Mouse (Mus musculus): Measurements from ENCODE around the gene Dydc2.
"Not testable (repeated sequence)": the region's sequence is repeated elsewhere in the genome, so short reads cannot be mapped to it uniquely, and the experiment has no call there.

Dydc2 gene

DNA sequence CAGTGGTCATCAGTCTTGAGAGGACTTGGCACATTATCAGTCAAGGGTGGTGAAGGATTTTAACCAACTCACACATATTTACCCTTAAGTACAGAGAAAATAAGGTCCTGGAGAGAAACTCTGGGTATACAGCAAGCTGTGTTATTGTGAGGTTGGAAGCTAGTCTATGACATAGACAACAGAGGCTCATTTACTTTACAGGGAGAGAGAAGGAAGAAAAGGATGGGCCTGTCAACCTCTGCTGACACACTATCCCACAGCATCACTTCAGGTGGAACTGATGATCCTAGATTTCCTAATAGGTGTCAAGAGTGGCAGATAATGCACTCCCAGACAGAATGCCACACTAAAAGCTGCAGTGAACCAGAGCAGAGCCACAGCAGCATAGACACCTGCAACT, at the start of gene Dydc2:
Gene Dydc2 (minus strand): TSS at position 101 of the 400 bp plus-strand sequence.
- DNase-seq (ENCODE audit: low spot score): no peak

DNA sequence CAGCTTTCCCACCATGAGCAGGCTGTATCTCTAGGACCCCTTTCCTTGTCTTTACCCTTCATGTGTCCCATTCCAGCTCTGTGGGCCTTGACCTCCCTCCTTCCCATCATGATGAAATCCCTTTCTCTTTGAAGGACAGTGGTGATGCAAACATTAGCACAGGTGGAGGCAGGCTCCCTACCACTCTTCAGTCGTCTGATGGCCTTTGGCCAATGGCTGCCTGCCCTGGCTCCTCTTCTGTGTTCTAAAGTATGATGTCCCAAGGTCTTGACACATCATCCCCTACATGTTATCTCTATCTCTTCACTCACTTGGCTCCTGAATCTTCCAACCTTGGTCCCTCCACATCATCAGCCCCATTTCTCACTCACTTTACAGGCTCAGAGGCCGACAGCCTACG, 47.3 kb upstream of the Dydc2 start:
- DNase-seq (ENCODE audit: low spot score): no peak

DNA sequence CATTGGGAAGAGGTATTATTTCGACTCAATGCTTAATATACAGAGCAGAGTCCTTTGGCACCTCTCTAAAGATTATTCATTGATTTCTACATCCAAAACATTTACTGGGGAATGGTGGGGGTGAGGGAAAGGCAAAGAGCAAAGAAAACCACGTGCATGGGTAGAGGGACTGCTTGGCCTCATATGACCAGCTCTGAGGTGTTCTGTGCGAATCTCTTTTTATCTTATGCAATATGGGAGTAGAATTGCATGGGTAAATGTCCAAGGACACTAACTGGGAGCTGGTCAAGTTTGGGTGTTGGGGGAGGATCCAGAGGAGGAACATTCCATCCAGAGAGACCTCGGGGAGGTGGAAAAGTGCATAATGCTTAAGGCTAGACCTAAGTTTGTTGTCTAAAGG, 43.9 kb upstream of the Dydc2 start:
- DNase-seq (ENCODE audit: low spot score): no peak

DNA sequence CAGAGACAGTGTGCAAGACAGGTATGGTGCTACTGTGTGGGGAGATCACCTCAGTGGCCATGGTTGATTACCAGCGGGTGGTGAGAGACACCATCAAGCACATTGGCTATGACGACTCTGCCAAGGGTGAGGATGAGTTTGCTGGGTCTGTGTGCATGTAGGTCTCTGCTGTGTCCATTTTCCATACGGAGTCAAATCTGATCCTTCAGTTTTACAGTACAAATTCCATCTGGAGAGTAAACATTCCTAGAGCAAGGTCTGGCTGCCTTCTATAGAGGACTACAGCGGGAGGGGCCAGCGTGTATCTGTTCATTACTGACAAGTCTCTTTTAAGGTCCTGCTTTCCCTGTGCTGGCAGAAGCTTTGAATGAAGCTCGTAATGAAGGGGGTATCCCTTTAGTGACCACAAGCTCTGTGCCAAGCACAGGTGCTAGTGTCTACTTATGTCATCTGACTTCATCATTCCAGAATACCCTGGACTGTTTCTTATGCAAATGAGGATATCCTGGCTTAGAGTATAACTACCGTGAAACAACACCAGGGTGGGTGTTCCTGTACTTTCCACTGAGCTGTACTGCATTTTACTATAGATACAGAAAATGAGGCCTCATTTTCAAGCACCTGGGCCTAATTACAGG, 42.1 kb upstream of the Dydc2 start:
- DNase-seq (ENCODE audit: low spot score): no peak

DNA sequence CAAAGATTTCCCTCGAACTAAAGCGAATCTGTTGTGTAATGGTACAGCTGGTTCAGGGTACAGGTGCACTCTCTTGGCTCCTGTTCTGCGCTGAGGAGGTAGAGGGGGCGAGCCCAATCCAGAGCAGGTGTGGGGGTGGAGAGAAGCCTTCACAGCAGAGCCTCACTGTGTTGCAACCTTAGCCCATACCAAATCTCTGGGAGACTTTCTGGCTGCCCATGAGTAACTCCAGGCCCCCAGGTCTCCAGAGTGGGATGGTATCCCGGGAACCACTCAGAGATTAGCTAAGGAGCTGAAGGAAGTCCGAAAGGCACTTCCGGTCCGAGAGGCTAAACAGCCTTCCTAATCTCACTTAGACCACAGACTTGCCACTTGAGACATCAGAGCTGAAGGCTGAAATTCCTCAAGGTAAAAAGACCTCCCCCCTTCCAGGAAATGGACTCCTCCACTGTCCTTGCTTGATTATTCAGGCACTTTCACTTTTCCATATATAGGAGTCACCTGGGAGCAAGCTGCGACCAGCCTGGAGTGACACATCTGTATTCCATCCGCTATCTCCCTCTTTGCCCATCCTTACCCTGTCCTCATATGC, 35.9 kb upstream of the Dydc2 start, which contains the start of gene Mat1a:
Gene Mat1a (plus strand): TSS at position 183 of the 592 bp plus-strand sequence.
- DNase-seq (ENCODE audit: low spot score): no peak

DNA sequence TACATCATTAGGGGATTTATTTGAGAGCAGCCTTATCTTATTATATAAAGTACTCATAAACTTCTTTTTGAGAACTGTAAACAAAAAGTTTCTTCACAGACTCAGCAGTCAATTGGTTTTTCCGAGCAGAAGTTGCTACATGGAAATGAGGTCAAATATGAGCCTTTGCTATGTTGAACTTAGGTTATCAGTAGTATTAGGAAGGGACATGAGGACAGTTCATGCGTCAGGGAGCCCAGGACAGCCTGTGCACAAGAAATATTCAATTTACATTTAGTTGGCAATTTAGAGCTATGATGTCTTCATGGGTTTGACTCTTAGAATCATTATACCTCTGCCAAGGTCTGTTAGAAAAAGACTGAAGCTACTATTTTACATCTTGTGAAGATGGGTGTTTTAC, 33.3 kb upstream of the Dydc2 start:
- DNase-seq (ENCODE audit: low spot score): no peak

DNA sequence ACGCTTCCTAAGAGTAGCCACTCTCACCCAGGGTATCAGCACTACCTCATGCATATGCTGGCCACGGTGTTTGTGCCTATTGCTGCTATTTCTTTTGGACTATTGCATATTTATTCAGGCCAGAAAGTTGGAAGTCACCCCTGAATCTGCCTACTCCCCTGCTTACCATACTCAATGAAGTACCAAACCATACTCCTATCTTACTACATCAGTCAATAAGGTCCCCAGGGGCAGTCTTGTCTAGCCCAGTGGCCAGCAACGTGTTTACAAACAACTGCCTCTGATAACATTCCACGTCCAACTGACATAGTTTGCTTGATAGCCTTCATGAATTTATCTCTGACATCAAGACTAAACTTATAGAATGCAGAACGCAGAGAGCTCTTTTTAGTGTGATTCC, 32.2 kb upstream of the Dydc2 start:
- DNase-seq (ENCODE audit: low spot score): no peak

DNA sequence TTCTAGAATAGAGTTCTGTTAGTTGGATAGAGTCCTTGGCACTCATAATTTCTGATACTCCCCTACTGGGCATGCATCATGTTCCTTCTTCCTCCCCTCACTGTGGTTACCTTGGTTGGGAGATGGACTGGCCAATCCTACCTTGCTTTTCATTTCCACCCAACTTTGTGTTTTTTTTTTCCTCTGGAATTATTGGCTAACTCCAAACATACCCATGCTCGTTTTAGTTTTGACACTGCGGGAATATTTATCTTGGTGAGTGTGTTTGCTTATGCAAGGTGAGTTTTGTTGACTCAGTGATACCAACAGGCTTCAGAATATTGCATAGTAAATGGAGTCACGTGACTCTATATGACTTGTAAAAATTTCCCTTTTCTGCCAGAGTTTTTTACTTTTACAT, 31.7 kb upstream of the Dydc2 start:
- no peak for DNase-seq (ENCODE audit: low spot score)

DNA sequence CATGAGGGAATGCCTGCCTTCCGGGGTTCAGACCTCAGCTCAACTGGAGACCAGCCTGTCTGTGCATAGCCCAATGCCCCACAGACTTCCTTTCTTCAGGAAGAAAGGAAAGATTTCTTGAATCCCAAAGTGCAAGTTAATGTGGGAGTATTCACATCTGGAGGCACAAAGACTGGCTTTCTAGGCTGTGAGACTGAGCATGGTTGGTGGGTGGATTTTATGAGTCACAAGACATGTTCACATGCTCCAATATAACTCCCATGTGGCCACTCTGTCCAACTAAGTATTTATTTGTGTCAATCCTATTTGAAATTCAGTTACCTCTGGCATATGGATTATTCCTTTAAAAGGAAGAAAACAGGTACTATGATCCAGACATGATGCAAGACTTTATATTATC, 29.7 kb upstream of the Dydc2 start:
- DNase-seq (ENCODE audit: low spot score): no peak

DNA sequence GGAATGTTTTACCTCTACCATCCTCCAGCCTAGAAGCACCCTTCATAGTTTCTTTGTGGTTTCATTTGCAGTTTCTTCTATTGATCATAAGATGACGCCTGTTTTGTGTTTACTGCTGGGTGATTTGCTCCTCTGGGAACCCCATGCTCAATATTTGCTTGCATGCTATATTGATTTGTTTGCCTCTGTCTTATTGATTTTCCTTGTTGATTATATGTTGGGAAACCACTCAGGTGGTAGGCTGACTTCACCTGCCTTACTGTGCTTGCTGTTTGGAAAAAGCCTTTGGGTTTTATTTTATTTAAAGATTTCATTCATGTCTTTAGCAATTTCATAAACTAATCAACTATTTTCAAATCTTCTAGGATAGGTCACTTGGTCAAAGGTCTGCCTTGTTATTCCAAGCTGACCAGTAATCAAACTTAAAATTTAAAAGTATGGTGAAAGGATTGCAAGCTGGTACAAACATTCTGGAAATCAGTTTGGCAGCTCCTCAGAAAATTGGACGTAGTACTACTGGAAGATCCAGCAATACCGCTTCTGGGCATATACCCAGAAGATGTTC, 27.4 kb upstream of the Dydc2 start:
- DNase-seq (ENCODE audit: low spot score): no peak

DNA sequence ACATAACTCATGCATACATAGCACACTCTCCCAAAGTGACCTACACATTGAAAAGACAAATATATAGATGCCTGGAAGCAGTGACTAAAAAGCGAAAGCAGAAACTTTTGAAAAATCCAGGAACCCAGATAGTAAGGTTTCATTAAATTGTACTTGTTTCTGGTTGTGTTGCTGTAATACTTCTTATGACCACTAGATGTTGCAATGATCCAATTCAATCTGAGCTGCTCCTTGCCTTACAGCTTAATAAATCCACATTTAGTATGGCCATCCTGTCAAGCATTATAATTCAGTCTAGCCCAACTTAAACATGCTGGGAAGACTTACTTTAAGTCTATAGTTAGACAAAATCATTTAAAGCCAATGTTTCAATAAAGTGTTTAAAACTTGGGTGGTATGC, 25.1 kb upstream of the Dydc2 start:
- DNase-seq (ENCODE audit: low spot score): no peak

DNA sequence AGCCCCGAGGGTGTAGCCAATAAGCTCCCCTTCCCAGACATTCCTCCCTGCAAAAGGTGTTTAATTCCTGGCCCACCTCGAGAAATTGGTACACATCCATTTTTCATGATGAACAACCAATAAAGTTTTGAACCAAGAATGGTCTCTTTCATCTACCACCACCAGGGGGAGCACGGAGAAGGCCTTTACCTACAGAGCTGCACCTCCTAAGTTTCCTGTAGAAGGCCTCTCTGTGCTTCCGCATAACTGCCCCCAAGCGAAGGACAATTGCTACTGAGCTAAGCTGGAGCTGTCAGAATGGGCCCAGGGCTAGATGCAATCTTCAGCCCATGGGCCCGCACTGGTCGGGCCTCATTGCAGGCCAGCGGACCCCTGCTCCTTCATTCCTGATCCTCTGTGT, 21.8 kb upstream of the Dydc2 start:
- DNase-seq (ENCODE audit: low spot score): no peak

DNA sequence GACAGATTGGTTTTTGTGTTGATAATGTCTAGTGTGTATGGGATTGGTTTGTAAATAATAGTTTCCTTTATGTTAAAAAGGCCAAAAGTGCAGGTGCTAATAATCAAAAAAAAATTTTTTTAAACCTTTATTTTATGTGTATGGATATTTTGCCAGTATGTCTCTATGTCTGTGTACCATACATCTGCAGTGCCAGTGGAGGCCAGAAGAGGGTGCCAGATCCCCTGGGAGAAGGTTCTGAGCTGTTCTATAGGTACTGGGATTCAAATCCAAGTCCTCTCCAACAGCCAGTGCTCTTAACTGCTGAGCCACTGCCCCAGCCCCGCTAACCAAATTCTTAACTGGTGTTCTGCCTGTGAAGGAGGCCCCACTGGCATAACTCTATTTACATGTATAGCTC, 18.5 kb upstream of the Dydc2 start:
- no peak for DNase-seq (ENCODE audit: low spot score)

DNA sequence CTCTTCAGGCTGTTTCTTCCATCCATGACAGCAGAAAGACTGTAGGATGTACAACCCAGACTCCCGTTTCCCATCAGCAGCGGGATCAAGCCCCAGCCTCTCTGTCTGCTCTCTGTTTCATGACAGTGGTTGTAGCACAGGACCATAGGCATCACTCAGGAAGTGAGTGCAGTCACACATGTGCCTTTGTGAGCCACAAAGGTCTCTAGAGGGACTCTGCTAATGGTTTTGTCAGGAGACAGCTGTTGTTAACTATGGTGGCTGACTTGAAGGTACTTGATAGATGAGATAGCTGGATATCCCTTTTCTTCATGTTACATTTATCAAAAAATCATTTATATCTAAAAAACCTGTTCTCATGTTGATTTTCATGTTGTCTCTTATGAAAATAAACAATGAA, 13.4 kb upstream of the Dydc2 start:
- DNase-seq (ENCODE audit: low spot score): no peak

DNA sequence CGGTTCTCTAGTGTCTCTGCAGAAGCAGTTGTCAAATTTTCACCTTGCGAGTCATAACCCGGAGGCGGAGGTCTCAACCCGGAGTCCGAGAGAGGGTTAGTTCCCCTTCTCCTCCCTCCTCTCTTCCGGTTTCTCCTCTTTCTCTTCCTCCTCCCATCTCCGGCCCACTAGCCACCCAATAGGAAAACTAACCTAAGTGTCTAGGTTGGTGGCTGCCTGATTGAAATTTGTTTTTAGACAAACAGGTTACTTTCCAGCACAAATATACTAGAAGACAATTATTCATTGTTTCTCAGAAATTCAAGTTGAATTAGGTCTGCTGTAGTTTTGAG, 3.9 kb upstream of the Dydc2 start:
- DNase-seq (ENCODE audit: low spot score): no peak

DNA sequence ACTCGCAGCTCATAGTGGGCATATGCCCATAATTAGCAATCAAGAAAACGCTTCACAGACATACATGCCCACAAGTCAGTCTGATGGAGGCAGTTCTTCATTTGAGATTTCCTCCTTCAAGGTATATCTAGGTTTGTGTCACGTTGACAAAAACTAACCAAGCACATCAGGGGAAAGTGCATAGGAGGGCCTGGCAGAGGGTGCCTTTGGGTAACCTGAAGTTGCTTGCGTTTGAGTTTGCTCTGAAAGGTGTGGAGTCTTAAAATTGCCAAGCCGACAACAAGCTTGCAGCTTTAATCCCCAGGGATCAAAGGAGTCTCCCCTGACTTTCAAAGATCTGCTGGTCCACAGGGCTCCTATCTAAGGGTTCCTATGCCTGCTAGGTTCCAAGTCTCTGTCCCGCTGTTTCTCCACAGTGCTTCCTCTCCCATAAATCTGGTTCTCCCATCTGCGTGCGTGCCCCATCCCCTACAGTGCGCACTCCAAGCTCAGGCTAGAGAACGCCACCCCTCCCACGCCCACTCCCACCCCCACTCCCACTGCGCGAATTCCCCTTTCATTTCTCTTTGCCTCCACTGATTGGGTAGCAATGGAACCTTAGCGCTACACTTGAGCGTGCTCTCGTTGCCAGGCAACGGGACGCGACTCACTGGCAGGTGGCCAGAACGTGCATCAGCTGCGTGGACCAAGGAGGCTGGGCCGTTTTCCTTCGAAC, 3.4 kb upstream of the Dydc2 start, which contains the start of gene Dydc1:
Gene Dydc1 (plus strand): TSS at position 683 of the 715 bp plus-strand sequence.
- peak; percentile 70 for DNase-seq (ENCODE audit: low spot score)

DNA sequence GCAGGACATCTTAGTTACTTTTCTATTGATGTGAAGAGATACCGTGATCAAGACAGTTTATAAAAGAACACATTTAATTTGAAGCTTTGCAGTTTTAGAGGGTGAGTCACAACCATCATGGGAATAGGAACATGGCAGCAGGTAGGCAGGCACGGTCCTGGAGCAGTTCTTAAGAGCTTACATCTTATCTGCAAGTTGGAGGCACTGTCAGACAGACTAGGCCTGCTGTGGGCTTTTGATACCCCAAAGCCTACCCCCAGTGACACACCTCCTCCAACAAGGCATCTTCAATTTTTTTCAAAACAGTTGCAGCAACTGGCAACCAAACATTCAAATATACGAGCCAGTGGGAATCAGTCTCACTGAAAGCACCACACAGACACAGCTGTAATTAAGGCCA, 1.3 kb upstream of the Dydc2 start:
- DNase-seq (ENCODE audit: low spot score): no peak

DNA sequence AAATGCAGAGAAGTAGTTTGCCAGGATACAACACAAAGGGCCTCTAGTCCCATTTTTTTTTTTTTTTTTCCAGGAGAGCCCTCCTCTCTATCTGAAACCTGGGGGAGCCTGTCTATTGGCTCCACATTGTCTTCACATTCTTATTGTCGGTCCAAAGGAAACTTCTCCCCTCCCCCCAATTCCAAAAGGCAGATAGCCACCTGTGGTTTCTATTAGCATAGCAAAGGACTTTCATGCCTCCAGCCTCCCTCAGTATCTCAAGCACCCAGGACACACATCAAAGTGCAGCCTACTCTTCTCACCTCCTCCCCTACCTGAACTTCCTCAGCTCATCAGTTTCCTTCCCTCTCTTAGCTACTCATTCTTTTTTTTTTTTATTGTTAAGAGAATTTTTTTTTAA, 2.6 kb downstream of the Dydc2 start:
- DNase-seq (ENCODE audit: low spot score): no peak

DNA sequence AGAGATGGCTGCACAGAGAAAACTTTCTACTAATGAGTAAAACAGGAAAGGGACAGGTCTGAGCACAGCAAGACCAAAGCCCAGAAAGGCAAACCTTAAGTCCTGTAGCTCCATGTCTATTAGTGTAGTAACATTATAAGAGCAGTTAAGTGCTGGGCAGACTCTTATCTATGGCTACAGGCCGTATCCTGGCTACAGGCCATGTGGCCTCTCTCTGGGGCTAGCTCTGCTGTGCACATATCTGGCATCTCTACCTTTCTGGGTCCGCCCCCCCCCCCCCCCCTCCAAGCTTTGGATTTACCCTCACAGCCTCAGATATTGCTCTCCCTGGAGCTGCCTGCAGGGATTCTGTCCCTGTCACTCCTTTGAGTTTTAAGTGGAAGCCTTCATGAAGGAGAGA, 3.8 kb downstream of the Dydc2 start:
- DNase-seq (ENCODE audit: low spot score): no peak

DNA sequence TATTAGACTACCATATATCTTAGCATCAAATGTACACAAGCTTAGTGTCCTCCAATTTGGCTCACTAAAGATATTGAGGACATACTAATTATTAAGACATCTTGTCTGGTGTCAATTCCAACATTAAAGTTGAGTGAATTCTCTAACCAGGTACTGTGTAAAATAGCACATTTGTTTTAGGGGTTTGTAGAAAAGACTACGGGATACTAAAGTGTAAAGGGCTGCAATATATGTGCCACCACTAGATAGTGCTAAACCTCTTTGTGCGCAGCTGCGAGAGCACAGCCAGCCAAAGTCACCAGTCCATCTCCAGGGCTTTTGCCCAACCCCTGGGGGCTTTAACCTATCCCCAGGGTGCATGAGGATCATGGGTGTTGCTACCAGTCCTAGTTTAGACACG, 15.8 kb downstream of the Dydc2 start:
- DNase-seq (ENCODE audit: low spot score): not testable (repeated sequence)

DNA sequence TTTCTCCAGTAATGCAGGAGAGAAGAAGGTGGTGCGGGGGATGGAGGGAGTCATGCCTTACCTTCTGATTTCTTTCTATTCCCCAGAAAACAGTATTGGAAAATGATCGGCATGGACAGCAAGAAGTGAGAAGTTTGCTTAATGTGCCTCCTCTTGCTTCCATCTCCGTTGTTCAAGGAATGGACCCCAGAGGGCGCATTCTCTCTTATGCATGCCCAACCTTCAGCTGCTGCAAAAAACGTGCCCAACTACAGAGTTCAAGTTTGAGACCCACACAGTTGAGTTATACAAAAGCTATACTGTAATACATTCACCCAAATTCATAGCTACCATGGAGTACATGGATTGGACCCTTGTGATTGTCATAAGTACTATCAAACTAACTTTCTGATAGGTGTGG, 16.5 kb downstream of the Dydc2 start:
- DNase-seq (ENCODE audit: low spot score): no peak

DNA sequence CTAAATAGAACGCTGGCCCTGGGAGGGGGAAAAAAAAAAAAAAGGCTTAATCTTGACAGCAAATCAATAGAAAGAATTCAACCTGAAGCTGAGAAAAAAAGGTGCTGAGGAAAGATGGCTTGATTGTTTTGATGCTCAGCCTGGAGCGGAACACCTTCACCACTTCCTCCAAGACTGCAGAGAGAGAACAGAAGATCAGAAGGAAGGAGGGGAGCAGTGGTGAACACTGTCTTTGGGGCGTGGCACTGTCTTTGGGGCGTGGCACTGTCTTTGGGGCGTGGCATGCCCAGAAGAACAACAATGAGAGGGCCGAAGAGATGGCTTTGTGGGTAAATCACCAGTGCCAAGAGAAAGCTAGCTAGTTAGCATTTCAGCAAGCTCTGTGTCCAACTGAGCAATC, 18.5 kb downstream of the Dydc2 start:
- no peak for DNase-seq (ENCODE audit: low spot score)

DNA sequence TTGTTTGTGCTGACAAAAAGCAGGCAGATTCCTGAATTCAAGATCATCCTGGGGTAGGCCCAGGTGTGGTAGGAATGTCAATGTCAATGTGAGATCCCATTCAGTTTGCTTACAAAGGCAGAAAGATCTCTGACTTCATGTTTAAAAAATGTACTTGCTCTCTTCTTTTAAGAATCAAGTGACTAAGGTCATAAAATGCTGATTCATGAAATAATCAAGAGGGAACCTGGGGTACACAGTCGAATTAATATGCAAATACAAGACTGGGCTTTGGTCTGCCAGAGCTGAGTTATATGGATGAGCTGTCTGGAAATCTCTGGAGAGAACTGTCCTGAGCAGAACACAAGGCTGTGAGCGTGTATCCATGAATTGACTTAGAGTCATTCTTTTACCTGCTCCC, 21.6 kb downstream of the Dydc2 start:
- DNase-seq (ENCODE audit: low spot score): no peak

Data from ovary, postnatal 36 days (tissue).